Mouse (Mus musculus): ENCODE measurements around the gene Ramp1. TPM values are rescaled to one million over a fixed set of nuclear protein-coding genes. Genes with fewer than 3 reads are reported as not detected.

The Ramp1 gene
- total and polyA plus RNA-seq, 2 experiments from 2014 or later, result 14.4 to 23.2 TPM

GRCm38 (mm10) chr1:91216504-91217267 is 37.1 kb downstream of the Ramp1 start:
- Histone ChIP-seq H3K9ac (no peak overlapping the region), H3K4me3 (ENCODE audit: low read depth, low read length) (no peak overlapping the region), H3K27ac (ENCODE audit: low read depth, low read length) (no peak overlapping the region), H3K36me3 (ENCODE audit: insufficient read depth) (no peaks in the 10 kb centered on the region), H3K4me1 (ENCODE audit: insufficient read depth) (0 out of 2 replicates have a peak, but pooled peaks cover 1% of the 10 kb centered on the region), H3K9me3 (ENCODE audit: low read length) (no peaks in the 10 kb centered on the region), H3K27me3 (ENCODE audit: insufficient read depth, low read length) (no peaks in the 10 kb centered on the region), H3K4me2 (ENCODE audit: low read depth) (no peak overlapping the region)
- WGBS, result 69% methylated on average over 10 of the region's 10 CpGs
- ATAC-seq, result no peak
- TF ChIP-seq CTCF (IDR thresholded peaks at IDR 0.05; ENCODE audit: low read depth), result no peak
- no peak for DNase-seq

DNA sequence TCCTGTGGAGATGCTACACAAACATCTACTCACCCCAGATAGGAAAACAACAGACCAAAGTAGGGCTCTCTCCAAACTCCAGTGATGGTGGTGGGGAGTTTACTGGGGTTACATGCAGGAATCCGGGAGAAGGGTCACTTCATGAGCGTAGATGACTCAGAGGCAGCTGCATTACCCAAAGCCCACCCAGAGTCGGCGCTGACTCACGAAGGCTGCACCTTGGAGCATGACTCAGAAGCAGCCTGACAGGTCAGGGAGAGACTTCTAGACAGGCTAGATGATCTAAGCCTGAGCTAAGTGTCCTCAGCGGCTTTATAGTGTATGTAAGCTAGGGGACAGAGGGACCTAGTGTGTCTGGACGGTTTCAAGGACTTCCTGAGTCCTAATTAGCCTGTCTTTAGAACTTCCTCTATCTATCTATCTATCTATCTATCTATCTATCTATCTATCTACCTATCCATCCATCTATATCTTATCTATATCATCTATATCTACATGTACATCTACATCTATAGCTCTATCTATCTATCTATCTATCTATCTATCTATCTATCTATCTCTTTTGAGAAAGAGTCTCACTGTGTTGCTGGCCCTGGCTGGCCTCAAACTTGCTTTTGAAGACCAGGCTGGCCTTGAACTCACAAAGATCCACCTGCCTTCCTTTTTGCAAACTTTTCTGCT is 40.2 kb downstream of the Ramp1 start:
- H3K9me3 ChIP-seq (ENCODE audit: low read length), result no peaks in the 10 kb centered on the region
- ATAC-seq (no peak), DNase-seq (no peak)
- no peak overlapping the region for H3K4me3 ChIP-seq (ENCODE audit: low read depth, low read length)
- no peak overlapping the region for H3K4me2 ChIP-seq (ENCODE audit: low read depth)
- H3K27ac ChIP-seq (ENCODE audit: low read depth, low read length), result no peak overlapping the region
- no peaks in the 10 kb centered on the region for H3K27me3 ChIP-seq (ENCODE audit: insufficient read depth, low read length)
- H3K9ac ChIP-seq, result no peak overlapping the region
- H3K4me1 ChIP-seq (ENCODE audit: insufficient read depth), result no peaks in the 10 kb centered on the region
- H3K36me3 ChIP-seq (ENCODE audit: insufficient read depth), result no peaks in the 10 kb centered on the region
- 91% methylated on average over 7 of the region's 7 CpGs for WGBS
- TF ChIP-seq CTCF (IDR thresholded peaks at IDR 0.05; ENCODE audit: low read depth), result no peak

- no peak for TF ChIP-seq CTCF (IDR thresholded peaks at IDR 0.05; ENCODE audit: low read depth)
- no peak overlapping the region for H3K4me3 ChIP-seq (ENCODE audit: low read depth, low read length)
- H3K36me3 ChIP-seq (ENCODE audit: insufficient read depth), result no peaks in the 10 kb centered on the region
- DNase-seq, result no peak
- H3K27ac ChIP-seq (ENCODE audit: low read depth, low read length), result no peak overlapping the region
- H3K4me1 ChIP-seq (ENCODE audit: insufficient read depth), result no peaks in the 10 kb centered on the region
- no peak overlapping the region for H3K9ac ChIP-seq
- 97% methylated on average over 3 of the region's 3 CpGs for WGBS
- H3K9me3 ChIP-seq (ENCODE audit: low read length), result no peaks in the 10 kb centered on the region
- no peak for ATAC-seq
- H3K27me3 ChIP-seq (ENCODE audit: insufficient read depth, low read length), result no peaks in the 10 kb centered on the region
- H3K4me2 ChIP-seq (ENCODE audit: low read depth), result no peak overlapping the region
These were observed 40.7 kb downstream of the Ramp1 start for GRCm38 (mm10) chr1:91220322-91220672.

DNA sequence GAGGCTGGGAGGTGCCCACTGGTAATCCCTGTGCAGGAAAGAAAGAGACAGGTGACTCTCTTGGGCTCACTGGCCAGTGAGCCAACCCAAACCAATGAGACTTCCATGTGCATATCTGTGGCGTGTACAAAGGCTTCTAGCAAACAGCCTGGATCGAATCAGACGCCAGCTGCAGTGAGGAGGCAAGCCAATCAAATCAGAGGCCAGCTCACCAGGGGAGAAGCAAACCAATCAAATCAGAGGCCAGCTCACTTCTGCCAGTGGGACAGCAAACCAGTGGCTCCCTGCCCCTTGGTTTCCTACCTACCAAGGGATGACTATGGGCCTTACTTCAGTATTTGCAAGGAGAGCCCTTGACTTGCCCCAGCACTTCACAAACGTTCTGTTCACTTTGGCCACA is 46.9 kb downstream of the Ramp1 start:
- Histone ChIP-seq H3K4me3 (ENCODE audit: low read depth, low read length) (no peak overlapping the region), H3K36me3 (ENCODE audit: insufficient read depth) (no peaks in the 10 kb centered on the region), H3K4me2 (ENCODE audit: low read depth) (no peak overlapping the region), H3K9me3 (ENCODE audit: low read length) (no peaks in the 10 kb centered on the region), H3K9ac (no peak overlapping the region), H3K27me3 (ENCODE audit: insufficient read depth, low read length) (no peaks in the 10 kb centered on the region), H3K27ac (ENCODE audit: low read depth, low read length) (no peak overlapping the region), H3K4me1 (ENCODE audit: insufficient read depth) (no peaks in the 10 kb centered on the region)
- no peak for TF ChIP-seq CTCF (IDR thresholded peaks at IDR 0.05; ENCODE audit: low read depth)
- WGBS, result 85% methylated on average over 4 of the region's 4 CpGs
- no peak for ATAC-seq
- no peak for DNase-seq

- Histone ChIP-seq H3K27ac (ENCODE audit: low read depth, low read length) (no peak overlapping the region), H3K9ac (no peak overlapping the region), H3K4me2 (ENCODE audit: low read depth) (no peak overlapping the region), H3K4me1 (ENCODE audit: insufficient read depth) (no peaks in the 10 kb centered on the region), H3K27me3 (ENCODE audit: insufficient read depth, low read length) (no peaks in the 10 kb centered on the region), H3K4me3 (ENCODE audit: low read depth, low read length) (no peak overlapping the region), H3K9me3 (ENCODE audit: low read length) (no peaks in the 10 kb centered on the region), H3K36me3 (ENCODE audit: insufficient read depth) (no peaks in the 10 kb centered on the region)
- ATAC-seq (no peak), DNase-seq (no peak)
- no peak for TF ChIP-seq CTCF (IDR thresholded peaks at IDR 0.05; ENCODE audit: low read depth)
- WGBS, result 57% methylated on average over 15 of the region's 15 CpGs
These were observed 47.9 kb downstream of the Ramp1 start for GRCm38 (mm10) chr1:91227381-91228054.

GRCm38 (mm10) chr1:91231142-91231541 is 51.5 kb downstream of the Ramp1 start:
- H3K4me1 ChIP-seq (ENCODE audit: insufficient read depth), result no peaks in the 10 kb centered on the region
- no peak for ATAC-seq
- WGBS, result 56% methylated on average over 6 of the region's 6 CpGs

GRCm38 (mm10) chr1:91231896-91232295 is 52.3 kb downstream of the Ramp1 start:
- H3K4me1 ChIP-seq (ENCODE audit: insufficient read depth), result no peaks in the 10 kb centered on the region
- no peak for ATAC-seq
- H3K4me3 ChIP-seq (ENCODE audit: low read depth, low read length), result no peak overlapping the region
- H3K4me2 ChIP-seq (ENCODE audit: low read depth), result no peak overlapping the region
- no peak for DNase-seq
- no peaks in the 10 kb centered on the region for H3K9me3 ChIP-seq (ENCODE audit: low read length)
- no peak overlapping the region for H3K9ac ChIP-seq
- no peaks in the 10 kb centered on the region for H3K36me3 ChIP-seq (ENCODE audit: insufficient read depth)
- H3K27me3 ChIP-seq (ENCODE audit: insufficient read depth, low read length), result no peaks in the 10 kb centered on the region
- TF ChIP-seq CTCF (IDR thresholded peaks at IDR 0.05; ENCODE audit: low read depth), result no peak
- no peak overlapping the region for H3K27ac ChIP-seq (ENCODE audit: low read depth, low read length)
- WGBS, result 50% methylated on average over 5 of the region's 5 CpGs

More at GRCm38 (mm10) chr1:91231142-91231541, 51.5 kb downstream of the Ramp1 start:
- H3K9ac ChIP-seq, result no peak overlapping the region
- no peak overlapping the region for H3K4me3 ChIP-seq (ENCODE audit: low read depth, low read length)
- no peak for TF ChIP-seq CTCF (IDR thresholded peaks at IDR 0.05; ENCODE audit: low read depth)
- DNase-seq, result no peak
- no peak overlapping the region for H3K4me2 ChIP-seq (ENCODE audit: low read depth)
- no peaks in the 10 kb centered on the region for H3K9me3 ChIP-seq (ENCODE audit: low read length)
- no peaks in the 10 kb centered on the region for H3K36me3 ChIP-seq (ENCODE audit: insufficient read depth)
- H3K27me3 ChIP-seq (ENCODE audit: insufficient read depth, low read length), result no peaks in the 10 kb centered on the region
- no peak overlapping the region for H3K27ac ChIP-seq (ENCODE audit: low read depth, low read length)

Measured in forebrain, postnatal 0 days (tissue).